Mouse (Mus musculus): Measurements from ENCODE around the gene Iqgap2. TPM values are rescaled to one million over a fixed set of nuclear protein-coding genes. Genes with fewer than 3 reads are reported as not detected.

The Iqgap2 gene
- polyA plus RNA-seq, 1 experiment from 2014 or later = 18.4 TPM

GRCm38 (mm10) chr13:95604288-95604687 lies 287.4 kb downstream of the Iqgap2 start:
- ATAC-seq (ENCODE audit: insufficient read depth, low FRiP score) = no peak
- no peak overlapping the region for H3K9ac ChIP-seq (ENCODE audit: low read length)
- no peaks in the 10 kb centered on the region for H3K9me3 ChIP-seq (replicated peaks; ENCODE audit: control insufficient read depth, low read length)
- no peak overlapping the region for H3K4me2 ChIP-seq (ENCODE audit: low read depth, low read length)
- H3K4me3 ChIP-seq (replicated peaks; ENCODE audit: low read length) = no peak overlapping the region
- 96% methylated on average over 25 of the region's 25 CpGs for WGBS
- no peak overlapping the region for H3K27ac ChIP-seq (ENCODE audit: low read length)
- peaks cover 14% of the 10 kb centered on the region for H3K36me3 ChIP-seq (ENCODE audit: control insufficient read depth, insufficient read depth, low read length)
- no peaks in the 10 kb centered on the region for H3K27me3 ChIP-seq (ENCODE audit: control insufficient read depth, insufficient read depth, low read length)
- no peaks in the 10 kb centered on the region for H3K4me1 ChIP-seq (ENCODE audit: control insufficient read depth, insufficient read depth, low read length)

DNA sequence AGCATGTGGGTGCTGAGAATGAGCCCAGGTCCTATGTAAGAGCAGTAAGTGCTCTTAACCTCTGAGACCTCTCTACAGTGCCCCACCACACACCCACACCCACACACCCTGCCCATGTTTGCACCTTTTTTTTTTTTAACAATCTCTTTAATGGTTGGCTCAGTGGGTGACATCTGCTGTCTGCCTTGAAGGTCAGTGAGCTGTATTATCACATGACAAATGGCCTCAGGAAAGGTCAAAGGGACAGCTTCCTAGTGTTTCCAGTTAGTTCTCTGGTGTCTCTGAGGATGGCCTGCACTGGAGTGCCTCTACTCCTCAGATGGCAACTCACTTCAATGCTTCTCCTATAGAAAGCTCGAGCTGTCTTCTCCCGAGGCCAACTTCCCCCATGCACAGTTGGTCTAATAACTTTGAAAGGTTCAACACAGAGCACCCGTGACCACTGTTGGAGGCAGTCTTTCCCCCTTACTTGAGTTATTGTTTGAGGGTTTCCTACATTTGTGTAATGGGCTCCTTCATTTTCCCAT lies 291.8 kb downstream of the Iqgap2 start:
- no peaks in the 10 kb centered on the region for H3K9me3 ChIP-seq (replicated peaks; ENCODE audit: control insufficient read depth, low read length)
- WGBS = 64% methylated on average over 3 of the region's 3 CpGs

GRCm38 (mm10) chr13:95598232-95598920 lies 293.3 kb downstream of the Iqgap2 start:
- 84% methylated on average over 18 of the region's 18 CpGs for WGBS
- no peaks in the 10 kb centered on the region for H3K9me3 ChIP-seq (replicated peaks; ENCODE audit: control insufficient read depth, low read length)

More for the DNA sequence above, 291.8 kb downstream of the Iqgap2 start:
- Histone ChIP-seq H3K27me3 (ENCODE audit: control insufficient read depth, insufficient read depth, low read length) (no peaks in the 10 kb centered on the region), H3K4me1 (ENCODE audit: control insufficient read depth, insufficient read depth, low read length) (no peaks in the 10 kb centered on the region), H3K27ac (ENCODE audit: low read length) (no peak overlapping the region), H3K4me3 (replicated peaks; ENCODE audit: low read length) (no peak overlapping the region), H3K4me2 (ENCODE audit: low read depth, low read length) (no peak overlapping the region), H3K36me3 (ENCODE audit: control insufficient read depth, insufficient read depth, low read length) (peaks cover 14% of the 10 kb centered on the region), H3K9ac (ENCODE audit: low read length) (no peak overlapping the region)
- no peak for ATAC-seq (ENCODE audit: insufficient read depth, low FRiP score)

GRCm38 (mm10) chr13:95597578-95597977 lies 294.1 kb downstream of the Iqgap2 start:
- no peak for ATAC-seq (ENCODE audit: insufficient read depth, low FRiP score)
- Histone ChIP-seq H3K9me3 (replicated peaks; ENCODE audit: control insufficient read depth, low read length) (no peaks in the 10 kb centered on the region), H3K4me2 (ENCODE audit: low read depth, low read length) (no peak overlapping the region), H3K27me3 (ENCODE audit: control insufficient read depth, insufficient read depth, low read length) (no peaks in the 10 kb centered on the region), H3K4me3 (replicated peaks; ENCODE audit: low read length) (no peak overlapping the region), H3K36me3 (ENCODE audit: control insufficient read depth, insufficient read depth, low read length) (0 out of 2 replicates have a peak, but pooled peaks cover 3% of the 10 kb centered on the region), H3K4me1 (ENCODE audit: control insufficient read depth, insufficient read depth, low read length) (no peaks in the 10 kb centered on the region), H3K27ac (ENCODE audit: low read length) (no peak overlapping the region), H3K9ac (ENCODE audit: low read length) (no peak overlapping the region)
- WGBS = 84% methylated on average over 10 of the region's 10 CpGs

More at GRCm38 (mm10) chr13:95598232-95598920, 293.3 kb downstream of the Iqgap2 start:
- H3K27ac ChIP-seq (ENCODE audit: low read length) = no peak overlapping the region
- H3K36me3 ChIP-seq (ENCODE audit: control insufficient read depth, insufficient read depth, low read length) = peaks cover 4% of the 10 kb centered on the region; the same call in 1 of the 2 replicates
- ATAC-seq (ENCODE audit: insufficient read depth, low FRiP score) = no peak
- H3K9ac ChIP-seq (ENCODE audit: low read length) = no peak overlapping the region
- no peak overlapping the region for H3K4me3 ChIP-seq (replicated peaks; ENCODE audit: low read length)
- no peaks in the 10 kb centered on the region for H3K4me1 ChIP-seq (ENCODE audit: control insufficient read depth, insufficient read depth, low read length)
- H3K27me3 ChIP-seq (ENCODE audit: control insufficient read depth, insufficient read depth, low read length) = no peaks in the 10 kb centered on the region
- H3K4me2 ChIP-seq (ENCODE audit: low read depth, low read length) = no peak overlapping the region

DNA sequence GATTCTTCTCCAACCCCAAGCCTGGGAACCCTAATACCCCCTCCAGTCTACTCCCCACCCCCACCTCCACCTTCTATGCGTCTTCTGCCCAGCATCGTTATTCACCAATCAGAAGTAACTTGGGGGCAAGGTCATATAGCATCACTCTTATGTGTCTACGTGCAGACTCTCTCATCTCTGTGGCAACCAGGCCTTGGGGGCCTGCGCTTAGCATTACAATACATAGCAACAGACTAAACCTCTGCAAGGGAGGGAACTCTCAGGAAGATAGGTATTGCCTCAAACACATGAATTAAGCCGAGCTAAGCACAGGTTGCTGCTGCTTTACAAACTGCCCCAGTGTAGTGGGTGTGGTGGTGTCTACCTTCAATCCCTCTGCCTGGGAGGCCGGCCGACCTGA lies 295.0 kb downstream of the Iqgap2 start:
- 80% methylated on average over 7 of the region's 7 CpGs for WGBS
- no peaks in the 10 kb centered on the region for H3K4me1 ChIP-seq (ENCODE audit: control insufficient read depth, insufficient read depth, low read length)
- H3K9ac ChIP-seq (ENCODE audit: low read length) = no peak overlapping the region
- no peak overlapping the region for H3K27ac ChIP-seq (ENCODE audit: low read length)
- ATAC-seq (ENCODE audit: insufficient read depth, low FRiP score) = no peak
- no peaks in the 10 kb centered on the region for H3K27me3 ChIP-seq (ENCODE audit: control insufficient read depth, insufficient read depth, low read length)
- H3K4me3 ChIP-seq (replicated peaks; ENCODE audit: low read length) = no peak overlapping the region
- no peaks in the 10 kb centered on the region for H3K36me3 ChIP-seq (ENCODE audit: control insufficient read depth, insufficient read depth, low read length)
- H3K4me2 ChIP-seq (ENCODE audit: low read depth, low read length) = no peak overlapping the region
- no peaks in the 10 kb centered on the region for H3K9me3 ChIP-seq (replicated peaks; ENCODE audit: control insufficient read depth, low read length)

DNA sequence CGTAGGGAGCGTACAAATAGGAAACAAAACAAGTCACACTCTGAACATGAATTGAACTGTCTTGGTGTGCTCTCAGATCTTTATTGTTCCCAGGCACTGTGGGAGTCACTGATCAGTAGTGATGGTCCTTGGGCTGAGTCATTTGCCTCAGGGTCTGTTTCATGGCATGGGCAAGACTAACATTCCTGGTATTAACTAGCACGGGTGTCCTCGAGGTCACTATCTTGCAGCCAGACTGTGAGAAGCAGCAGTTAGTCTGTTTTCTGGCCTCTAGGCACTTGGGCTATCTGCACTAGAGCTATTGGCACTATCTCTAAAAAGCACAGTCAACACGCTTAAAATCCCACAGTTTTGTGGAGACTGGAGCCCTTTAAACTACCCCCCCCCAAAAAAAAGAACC lies 295.8 kb downstream of the Iqgap2 start:
- no peak overlapping the region for H3K27ac ChIP-seq (ENCODE audit: low read length)
- H3K27me3 ChIP-seq (ENCODE audit: control insufficient read depth, insufficient read depth, low read length) = no peaks in the 10 kb centered on the region
- H3K36me3 ChIP-seq (ENCODE audit: control insufficient read depth, insufficient read depth, low read length) = no peaks in the 10 kb centered on the region
- no peaks in the 10 kb centered on the region for H3K4me1 ChIP-seq (ENCODE audit: control insufficient read depth, insufficient read depth, low read length)
- no peaks in the 10 kb centered on the region for H3K9me3 ChIP-seq (replicated peaks; ENCODE audit: control insufficient read depth, low read length)
- ATAC-seq (ENCODE audit: insufficient read depth, low FRiP score) = no peak
- 68% methylated on average over 5 of the region's 5 CpGs for WGBS
- H3K4me2 ChIP-seq (ENCODE audit: low read depth, low read length) = no peak overlapping the region
- no peak overlapping the region for H3K9ac ChIP-seq (ENCODE audit: low read length)
- no peak overlapping the region for H3K4me3 ChIP-seq (replicated peaks; ENCODE audit: low read length)

DNA sequence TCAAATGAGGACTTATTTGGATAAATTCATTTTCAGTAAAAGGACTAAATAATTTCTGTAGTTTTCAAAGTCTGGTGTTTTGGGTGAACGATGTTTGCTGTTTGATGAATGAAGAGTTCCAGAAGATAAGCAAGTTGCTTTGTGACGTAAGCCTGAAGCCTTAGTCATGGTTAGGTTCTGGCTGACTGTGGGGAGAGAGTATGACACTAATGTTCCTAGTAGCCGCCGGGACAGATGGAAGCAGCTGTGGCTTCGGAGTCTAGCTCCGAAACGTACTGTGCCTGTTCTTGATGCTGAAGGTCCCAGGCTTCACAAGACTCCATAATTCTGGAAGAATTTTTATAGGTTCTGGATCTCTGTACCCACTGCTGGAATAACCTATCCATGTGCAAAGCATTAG lies 296.3 kb downstream of the Iqgap2 start:
- Histone ChIP-seq H3K27me3 (ENCODE audit: control insufficient read depth, insufficient read depth, low read length) (no peaks in the 10 kb centered on the region), H3K4me2 (ENCODE audit: low read depth, low read length) (no peak overlapping the region), H3K4me1 (ENCODE audit: control insufficient read depth, insufficient read depth, low read length) (no peaks in the 10 kb centered on the region), H3K9ac (ENCODE audit: low read length) (no peak overlapping the region), H3K27ac (ENCODE audit: low read length) (no peak overlapping the region), H3K9me3 (replicated peaks; ENCODE audit: control insufficient read depth, low read length) (no peaks in the 10 kb centered on the region), H3K4me3 (replicated peaks; ENCODE audit: low read length) (no peak overlapping the region), H3K36me3 (ENCODE audit: control insufficient read depth, insufficient read depth, low read length) (no peaks in the 10 kb centered on the region)
- 65% methylated on average over 7 of the region's 7 CpGs for WGBS
- ATAC-seq (ENCODE audit: insufficient read depth, low FRiP score) = no peak

GRCm38 (mm10) chr13:95592860-95593259 lies 298.9 kb downstream of the Iqgap2 start:
- WGBS = 73% methylated on average over 10 of the region's 10 CpGs
- H3K4me3 ChIP-seq (replicated peaks; ENCODE audit: low read length) = no peak overlapping the region

DNA sequence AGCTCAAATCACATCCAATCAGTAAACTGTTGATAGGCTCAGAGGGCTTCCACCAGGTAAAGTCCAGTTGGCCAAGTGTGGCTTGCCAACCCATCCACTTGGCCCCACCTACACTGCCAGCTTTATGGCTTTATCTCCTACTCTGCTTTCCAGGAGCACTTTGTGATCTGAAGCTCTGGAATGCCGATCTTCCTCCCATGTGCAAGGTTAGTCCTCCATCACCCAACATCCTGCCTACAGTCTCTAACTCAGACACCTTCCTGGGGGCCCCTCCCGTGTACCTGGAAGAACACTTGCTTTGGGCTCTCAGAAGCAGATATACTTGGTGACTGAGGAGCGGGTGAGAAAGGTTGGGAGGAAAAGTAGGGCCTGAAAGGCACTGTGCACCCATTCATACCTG lies 300.1 kb downstream of the Iqgap2 start:
- no peaks in the 10 kb centered on the region for H3K9me3 ChIP-seq (replicated peaks; ENCODE audit: control insufficient read depth, low read length)
- no peak overlapping the region for H3K9ac ChIP-seq (ENCODE audit: low read length)
- ATAC-seq (ENCODE audit: insufficient read depth, low FRiP score) = no peak
- H3K4me3 ChIP-seq (replicated peaks; ENCODE audit: low read length) = no peak overlapping the region
- no peaks in the 10 kb centered on the region for H3K4me1 ChIP-seq (ENCODE audit: control insufficient read depth, insufficient read depth, low read length)
- no peaks in the 10 kb centered on the region for H3K27me3 ChIP-seq (ENCODE audit: control insufficient read depth, insufficient read depth, low read length)
- no peaks in the 10 kb centered on the region for H3K36me3 ChIP-seq (ENCODE audit: control insufficient read depth, insufficient read depth, low read length)
- H3K4me2 ChIP-seq (ENCODE audit: low read depth, low read length) = no peak overlapping the region
- H3K27ac ChIP-seq (ENCODE audit: low read length) = no peak overlapping the region
- WGBS = 91% methylated on average over 3 of the region's 3 CpGs

More at GRCm38 (mm10) chr13:95592860-95593259, 298.9 kb downstream of the Iqgap2 start:
- H3K9me3 ChIP-seq (replicated peaks; ENCODE audit: control insufficient read depth, low read length) = no peaks in the 10 kb centered on the region
- no peaks in the 10 kb centered on the region for H3K27me3 ChIP-seq (ENCODE audit: control insufficient read depth, insufficient read depth, low read length)
- no peak overlapping the region for H3K4me2 ChIP-seq (ENCODE audit: low read depth, low read length)
- no peaks in the 10 kb centered on the region for H3K4me1 ChIP-seq (ENCODE audit: control insufficient read depth, insufficient read depth, low read length)
- H3K9ac ChIP-seq (ENCODE audit: low read length) = no peak overlapping the region
- H3K36me3 ChIP-seq (ENCODE audit: control insufficient read depth, insufficient read depth, low read length) = no peaks in the 10 kb centered on the region
- ATAC-seq (ENCODE audit: insufficient read depth, low FRiP score) = no peak
- H3K27ac ChIP-seq (ENCODE audit: low read length) = no peak overlapping the region

All from stomach, embryonic 16.5 days (tissue).